Mouse (Mus musculus) liver, postnatal 0 days (tissue): ENCODE measurements around the gene Aff4.

Experiments used
- CTCF ChIP-seq: sonication (generic); IDR thresholded peaks from 2 replicates; pipeline ENCODE4 v1.5.1; 2016; ENCODE audit warnings: antibody characterized with exemption, low read depth
- EP300 ChIP-seq: IDR thresholded peaks from 2 replicates; pipeline ENCODE4 v1.6.1; 2016; ENCODE audit warnings: antibody characterized with exemption, low read depth, mild to moderate bottlenecking

- TF ChIP-seq CTCF (no peak), EP300 (no peak)
Measured at GRCm38 (mm10) chr11:53316996-53317395, 33.6 kb upstream of the Aff4 start.
